Mouse (Mus musculus): ENCODE data around the gene Heatr4. TPM values are rescaled to one million over a fixed set of nuclear protein-coding genes. Genes with fewer than 3 reads are reported as not detected.
A peak's percentile ranks its signal among the peaks of the same experiment; 100 is the strongest.
"Not testable (repeated sequence)": the region's sequence is repeated elsewhere in the genome, so short reads cannot be mapped to it uniquely, and the experiment has no call there.

Gene Heatr4
- total and polyA plus RNA-seq, 2 experiments from 2014 or later = 0.16 TPM; not detected in 1

- H3K27me3 ChIP-seq (ENCODE audit: insufficient read depth, low read length) = no peaks in the 10 kb centered on the region
- no peaks in the 10 kb centered on the region for H3K9me3 ChIP-seq (ENCODE audit: low read length)
- H3K4me3 ChIP-seq (ENCODE audit: low read length) = no peak overlapping the region
- ATAC-seq (no peak), DNase-seq (ENCODE audit: low spot score) (no peak)
- no peaks in the 10 kb centered on the region for H3K4me1 ChIP-seq (ENCODE audit: insufficient read depth, low read length)
- no peaks in the 10 kb centered on the region for H3K36me3 ChIP-seq (ENCODE audit: insufficient read depth, low read length)
- no peak for TF ChIP-seq CTCF (IDR thresholded peaks at IDR 0.05; ENCODE audit: low read depth)
- 86% methylated on average over 7 of the region's 7 CpGs for WGBS
- H3K4me2 ChIP-seq (ENCODE audit: low read depth, low read length) = no peak overlapping the region
- H3K9ac ChIP-seq (replicated peaks; ENCODE audit: low read length) = no peak overlapping the region
- H3K27ac ChIP-seq = no peak overlapping the region
These were observed 41.2 kb upstream of the Heatr4 start for GRCm38 (mm10) chr12:84025888-84026287.

DNA sequence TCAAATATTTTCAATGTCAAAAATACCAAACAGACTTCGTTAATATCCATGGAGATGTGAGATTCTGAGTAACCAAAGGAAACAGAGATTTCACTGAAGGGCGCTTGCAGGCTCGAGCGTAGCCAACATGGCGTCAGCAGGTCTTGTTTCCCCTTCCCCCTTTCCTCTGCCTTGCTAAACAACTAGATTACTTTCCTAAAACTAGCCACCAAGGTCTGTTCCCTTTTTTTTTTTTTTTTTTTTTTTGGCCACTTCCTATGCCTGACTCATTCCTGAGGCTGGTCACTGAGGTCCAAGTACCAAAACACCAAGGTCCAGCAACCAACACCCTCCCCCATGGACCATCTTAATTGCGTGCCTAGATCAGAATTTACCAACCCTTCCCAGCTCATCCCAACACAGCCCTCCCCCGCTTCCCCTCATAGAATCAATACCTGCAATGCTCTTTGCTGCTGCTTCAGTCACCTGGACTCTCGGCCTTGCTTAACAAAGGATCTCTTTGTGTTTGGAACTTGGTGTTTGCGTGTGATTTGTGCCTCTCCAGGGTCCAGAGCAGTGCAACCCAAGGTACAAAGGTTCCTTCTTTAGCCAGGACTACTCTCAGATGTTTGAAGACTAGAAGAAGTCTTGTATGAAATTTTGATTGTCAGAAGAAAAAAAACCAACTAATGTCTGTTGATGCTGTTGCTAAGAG, 38.5 kb upstream of the Heatr4 start:
- no peaks in the 10 kb centered on the region for H3K4me1 ChIP-seq (ENCODE audit: insufficient read depth, low read length)
- H3K27me3 ChIP-seq (ENCODE audit: insufficient read depth, low read length) = no peaks in the 10 kb centered on the region
- H3K9ac ChIP-seq (replicated peaks; ENCODE audit: low read length) = no peak overlapping the region
- no peaks in the 10 kb centered on the region for H3K9me3 ChIP-seq (ENCODE audit: low read length)
- TF ChIP-seq CTCF (IDR thresholded peaks at IDR 0.05; ENCODE audit: low read depth) = no peak
- no peak overlapping the region for H3K27ac ChIP-seq
- ATAC-seq (no peak), DNase-seq (ENCODE audit: low spot score) (no peak)
- no peak overlapping the region for H3K4me3 ChIP-seq (ENCODE audit: low read length)
- no peak overlapping the region for H3K4me2 ChIP-seq (ENCODE audit: low read depth, low read length)
- 87% methylated on average over 9 of the region's 9 CpGs for WGBS
- H3K36me3 ChIP-seq (ENCODE audit: insufficient read depth, low read length) = no peaks in the 10 kb centered on the region

- ATAC-seq; H3K27me3 ChIP-seq (ENCODE audit: insufficient read depth, low read length); H3K36me3 ChIP-seq (ENCODE audit: insufficient read depth, low read length); DNase-seq (ENCODE audit: low spot score); H3K4me2 ChIP-seq (ENCODE audit: low read depth, low read length); H3K4me3 ChIP-seq (ENCODE audit: low read length); H3K27ac ChIP-seq; H3K9ac ChIP-seq (replicated peaks; ENCODE audit: low read length); H3K9me3 ChIP-seq (ENCODE audit: low read length); H3K4me1 ChIP-seq (ENCODE audit: insufficient read depth, low read length): not testable (repeated sequence)
- 95% methylated on average over 4 of the region's 4 CpGs for WGBS
These were observed 37.6 kb upstream of the Heatr4 start for GRCm38 (mm10) chr12:84022266-84022665.

- H3K4me3 ChIP-seq (ENCODE audit: low read length); H3K4me1 ChIP-seq (ENCODE audit: insufficient read depth, low read length); H3K36me3 ChIP-seq (ENCODE audit: insufficient read depth, low read length); H3K9ac ChIP-seq (replicated peaks; ENCODE audit: low read length); H3K27me3 ChIP-seq (ENCODE audit: insufficient read depth, low read length); H3K9me3 ChIP-seq (ENCODE audit: low read length); H3K27ac ChIP-seq; H3K4me2 ChIP-seq (ENCODE audit: low read depth, low read length): not testable (repeated sequence)
- DNase-seq (ENCODE audit: low spot score) = peak; percentile 71
- WGBS = 39% methylated on average over 7 of the region's 7 CpGs
- peak; percentile 24; the same call in 1 of the 2 replicates for ATAC-seq
These were observed 35.9 kb upstream of the Heatr4 start for GRCm38 (mm10) chr12:84020528-84020927.

- WGBS = 82% methylated on average over 7 of the region's 7 CpGs
- Histone ChIP-seq H3K27ac (no peak overlapping the region), H3K4me2 (ENCODE audit: low read depth, low read length) (peak overlapping the region; percentile 56), H3K4me1 (ENCODE audit: insufficient read depth, low read length) (peaks cover 10% of the 10 kb centered on the region), H3K4me3 (ENCODE audit: low read length) (no peak overlapping the region), H3K36me3 (ENCODE audit: insufficient read depth, low read length) (no peaks in the 10 kb centered on the region), H3K9me3 (ENCODE audit: low read length) (no peaks in the 10 kb centered on the region), H3K27me3 (ENCODE audit: insufficient read depth, low read length) (no peaks in the 10 kb centered on the region), H3K9ac (replicated peaks; ENCODE audit: low read length) (no peak overlapping the region)
- no peak for DNase-seq (ENCODE audit: low spot score)
- ATAC-seq = no peak
- TF ChIP-seq CTCF (IDR thresholded peaks at IDR 0.05; ENCODE audit: low read depth) = no peak
These were observed 29.0 kb upstream of the Heatr4 start for GRCm38 (mm10) chr12:84013701-84014100.

DNA sequence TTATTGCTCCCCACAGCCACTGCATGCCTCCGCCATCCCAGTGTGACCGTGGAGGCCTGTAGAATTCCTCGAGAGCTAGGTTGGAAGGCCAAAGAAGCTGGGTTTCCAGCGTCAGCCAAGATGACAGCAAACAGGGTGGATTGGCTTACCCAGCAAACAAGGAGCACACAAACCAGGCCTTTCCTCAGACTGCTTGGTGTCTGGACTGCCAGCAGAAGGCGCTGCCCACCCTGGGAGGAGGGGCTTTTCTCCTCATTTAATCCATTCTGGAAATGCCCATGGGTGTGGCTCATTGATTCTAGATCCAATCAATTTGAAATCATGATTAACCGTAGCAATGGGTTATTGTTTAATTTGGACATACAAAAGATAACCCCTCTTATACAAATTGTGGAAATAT, 28.5 kb upstream of the Heatr4 start:
- DNase-seq (ENCODE audit: low spot score) = peak; percentile 40

DNA sequence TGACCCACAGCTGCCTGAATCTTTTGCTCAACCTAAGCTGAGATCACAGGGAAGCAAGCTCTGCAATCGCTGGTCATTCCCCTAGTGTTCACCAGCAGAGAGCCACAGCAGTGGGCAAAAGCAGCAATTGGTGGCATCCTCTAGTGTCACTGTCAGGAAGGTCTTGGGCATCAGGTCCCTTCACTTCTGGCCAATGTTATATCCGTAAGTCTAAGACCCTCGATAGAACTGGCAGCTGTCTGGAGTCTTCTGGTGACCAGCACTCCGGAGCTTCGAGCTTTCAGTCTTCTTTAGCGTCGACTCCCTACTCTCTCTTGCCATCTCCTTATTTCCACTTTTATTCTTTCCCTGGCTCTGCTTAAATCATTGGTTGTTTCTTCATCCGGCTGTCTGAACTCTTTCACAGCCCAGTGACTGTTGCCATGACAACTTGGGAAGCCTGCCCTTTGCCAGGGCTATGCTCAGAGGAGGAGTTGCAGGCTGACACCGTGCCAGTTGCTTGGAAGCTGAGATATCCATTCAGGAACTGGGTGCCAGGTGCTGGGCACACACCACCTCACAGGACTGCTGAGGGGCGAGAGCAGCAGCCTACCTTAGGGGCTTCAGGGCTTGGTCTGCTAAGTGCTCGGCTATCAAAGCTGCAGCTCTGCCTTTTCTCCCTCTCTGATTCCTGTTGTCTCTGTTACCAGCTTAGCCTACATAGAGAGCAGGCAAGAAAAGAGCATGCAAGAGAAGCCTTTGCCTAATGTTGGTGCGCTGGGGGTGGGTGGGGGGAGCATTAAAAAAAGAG, 26.8 kb upstream of the Heatr4 start:
- Histone ChIP-seq H3K27ac (peak overlapping the region; percentile 82), H3K4me1 (ENCODE audit: insufficient read depth, low read length) (peaks cover 10% of the 10 kb centered on the region), H3K36me3 (ENCODE audit: insufficient read depth, low read length) (no peaks in the 10 kb centered on the region), H3K4me2 (ENCODE audit: low read depth, low read length) (peak overlapping the region; percentile 56), H3K4me3 (ENCODE audit: low read length) (peak overlapping the region; percentile 45), H3K9ac (replicated peaks; ENCODE audit: low read length) (0 out of 2 replicates have a peak overlapping the region, but pooled peaks have one; percentile 38), H3K9me3 (ENCODE audit: low read length) (no peaks in the 10 kb centered on the region), H3K27me3 (ENCODE audit: insufficient read depth, low read length) (no peaks in the 10 kb centered on the region)
- WGBS = 14% methylated on average over 12 of the region's 12 CpGs
- ATAC-seq (peak; percentile 85), DNase-seq (ENCODE audit: low spot score) (peak; percentile 96)
- TF ChIP-seq CTCF (IDR thresholded peaks at IDR 0.05; ENCODE audit: low read depth) = no peak; the same call in 1 of the 2 replicates

More for the DNA sequence above, 28.5 kb upstream of the Heatr4 start:
- no peak overlapping the region for H3K4me3 ChIP-seq (ENCODE audit: low read length)
- peaks cover 10% of the 10 kb centered on the region for H3K4me1 ChIP-seq (ENCODE audit: insufficient read depth, low read length)
- H3K36me3 ChIP-seq (ENCODE audit: insufficient read depth, low read length) = no peaks in the 10 kb centered on the region
- H3K27me3 ChIP-seq (ENCODE audit: insufficient read depth, low read length) = no peaks in the 10 kb centered on the region
- H3K9me3 ChIP-seq (ENCODE audit: low read length) = no peaks in the 10 kb centered on the region
- no peak for ATAC-seq
- no peak overlapping the region for H3K9ac ChIP-seq (replicated peaks; ENCODE audit: low read length)
- 61% methylated on average over 6 of the region's 6 CpGs for WGBS
- peak overlapping the region; percentile 56 for H3K4me2 ChIP-seq (ENCODE audit: low read depth, low read length)
- peak; percentile 64 for TF ChIP-seq CTCF (IDR thresholded peaks at IDR 0.05; ENCODE audit: low read depth)
- no peak overlapping the region for H3K27ac ChIP-seq
